Mouse (Mus musculus): ENCODE data around the gene Ccdc12. TPM values are rescaled to one million over a fixed set of nuclear protein-coding genes. Genes with fewer than 3 reads are reported as not detected.

The Ccdc12 gene
- total and polyA plus RNA-seq, 2 experiments from 2014 or later = 25.0 to 102 TPM

DNA sequence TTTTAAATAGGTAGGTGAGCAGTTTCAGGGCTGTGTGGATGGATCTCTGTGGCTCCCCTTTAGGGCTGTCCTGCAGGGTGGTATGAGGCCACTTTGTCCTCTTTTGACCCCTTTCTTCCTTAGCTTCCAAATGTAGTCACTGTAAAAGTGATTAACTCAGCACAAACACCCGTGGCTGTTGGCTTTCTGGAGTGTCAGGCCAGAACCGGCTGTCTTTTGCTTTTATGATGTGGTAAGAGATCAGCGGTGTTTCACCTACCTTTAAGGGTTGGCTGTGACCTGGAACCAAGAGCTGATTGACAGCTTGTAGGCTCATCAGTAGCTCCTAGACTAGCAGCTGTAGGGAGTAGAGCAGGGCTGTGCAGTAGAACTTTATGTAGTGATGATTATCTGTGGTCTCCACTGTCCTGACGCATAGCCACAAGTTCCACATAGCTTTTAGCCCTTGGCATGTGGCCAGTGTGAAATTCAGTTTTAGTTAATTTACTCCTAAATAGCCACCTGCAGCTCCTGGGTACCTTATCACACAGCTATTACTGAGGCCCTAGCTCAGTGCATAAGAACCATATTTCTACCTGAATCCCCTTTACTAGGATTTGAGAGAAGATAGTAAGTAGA is 11.0 kb downstream of the Ccdc12 start:
- Histone ChIP-seq H3K4me3 (ENCODE audit: low read depth, low read length) (no peak overlapping the region), H3K27ac (ENCODE audit: low read depth, low read length) (no peak overlapping the region), H3K4me1 (ENCODE audit: insufficient read depth, low read length) (no peaks in the 10 kb centered on the region), H3K9me3 (ENCODE audit: low read length) (no peaks in the 10 kb centered on the region), H3K4me2 (ENCODE audit: low read depth, low read length, poor library complexity, severe bottlenecking) (no peak overlapping the region), H3K36me3 (ENCODE audit: insufficient read depth, low read length) (no peaks in the 10 kb centered on the region), H3K9ac (replicated peaks; ENCODE audit: low read length, poor library complexity, severe bottlenecking) (no peak overlapping the region), H3K27me3 (ENCODE audit: insufficient read depth, low read length) (no peaks in the 10 kb centered on the region)
- no peak for DNase-seq (ENCODE audit: low spot score)
- no peak for ATAC-seq (ENCODE audit: low FRiP score)
- no peak for TF ChIP-seq CTCF (IDR thresholded peaks at IDR 0.05)
- WGBS = 80% methylated on average over 4 of the region's 4 CpGs

DNA sequence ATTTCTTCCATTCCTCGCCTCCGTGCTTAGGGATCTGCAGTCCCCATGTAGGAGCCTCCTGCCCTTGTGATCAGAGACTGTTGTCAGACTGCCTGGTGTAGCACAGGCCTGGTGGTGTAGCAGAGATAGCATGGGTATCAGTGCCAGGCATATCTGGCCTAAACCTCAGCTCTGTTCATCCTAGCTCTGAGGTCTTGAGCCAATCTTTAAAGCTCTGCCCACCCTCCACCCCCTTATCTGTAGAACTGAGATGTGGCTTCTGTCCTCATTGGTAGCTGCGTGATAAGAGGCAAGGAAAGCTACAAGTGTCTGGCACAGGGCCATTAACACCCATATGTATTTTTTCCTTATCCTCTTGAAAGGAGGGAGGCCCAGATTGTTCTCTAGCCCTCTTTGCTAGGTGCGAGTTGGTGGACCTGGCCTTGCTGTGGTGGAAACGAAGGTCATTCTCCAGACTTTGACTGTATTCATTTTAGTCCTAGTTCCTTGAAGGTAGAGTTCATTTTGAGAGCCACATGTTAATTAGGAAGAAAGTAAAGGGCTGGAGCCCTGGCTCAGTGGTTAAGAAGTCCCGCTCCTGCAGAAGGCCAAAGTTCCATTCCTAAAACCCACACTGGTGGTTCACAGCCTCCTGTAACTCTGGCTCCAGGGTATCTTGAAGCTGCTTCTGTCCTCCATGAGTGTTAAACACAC is 12.4 kb downstream of the Ccdc12 start:
- 94% methylated on average over 6 of the region's 6 CpGs for WGBS
- Histone ChIP-seq H3K4me2 (ENCODE audit: low read depth, low read length, poor library complexity, severe bottlenecking) (no peak overlapping the region), H3K4me1 (ENCODE audit: insufficient read depth, low read length) (no peaks in the 10 kb centered on the region), H3K9me3 (ENCODE audit: low read length) (no peaks in the 10 kb centered on the region), H3K9ac (replicated peaks; ENCODE audit: low read length, poor library complexity, severe bottlenecking) (no peak overlapping the region), H3K36me3 (ENCODE audit: insufficient read depth, low read length) (no peaks in the 10 kb centered on the region), H3K27me3 (ENCODE audit: insufficient read depth, low read length) (no peaks in the 10 kb centered on the region), H3K4me3 (ENCODE audit: low read depth, low read length) (no peak overlapping the region), H3K27ac (ENCODE audit: low read depth, low read length) (no peak overlapping the region)
- DNase-seq (ENCODE audit: low spot score) (no peak), ATAC-seq (ENCODE audit: low FRiP score) (no peak)
- TF ChIP-seq CTCF (IDR thresholded peaks at IDR 0.05) = no peak

DNA sequence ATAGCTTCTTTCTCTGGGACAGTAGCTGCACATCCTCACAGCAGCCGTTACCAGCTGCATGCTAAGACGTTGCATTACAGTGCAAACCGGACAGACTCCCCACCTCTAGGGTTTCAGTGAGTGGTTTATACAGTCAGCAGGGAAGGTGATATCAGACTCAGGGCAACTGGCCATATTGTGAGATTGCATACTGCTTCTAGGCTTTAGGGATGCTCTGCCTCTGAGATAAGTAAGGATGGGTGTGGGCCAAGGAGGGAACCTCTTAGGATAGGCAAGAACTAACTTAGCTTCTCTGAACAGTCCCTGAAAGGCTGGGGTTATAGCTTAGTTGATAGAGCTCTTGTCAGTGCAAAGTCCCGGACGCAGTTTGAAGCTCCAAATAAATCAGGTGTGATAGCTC is 13.5 kb downstream of the Ccdc12 start:
- ATAC-seq (ENCODE audit: low FRiP score) (no peak), DNase-seq (ENCODE audit: low spot score) (no peak)
- Histone ChIP-seq H3K9ac (replicated peaks; ENCODE audit: low read length, poor library complexity, severe bottlenecking) (no peak overlapping the region), H3K27ac (ENCODE audit: low read depth, low read length) (no peak overlapping the region), H3K36me3 (ENCODE audit: insufficient read depth, low read length) (no peaks in the 10 kb centered on the region), H3K4me2 (ENCODE audit: low read depth, low read length, poor library complexity, severe bottlenecking) (no peak overlapping the region), H3K4me1 (ENCODE audit: insufficient read depth, low read length) (no peaks in the 10 kb centered on the region), H3K9me3 (ENCODE audit: low read length) (no peaks in the 10 kb centered on the region), H3K4me3 (ENCODE audit: low read depth, low read length) (no peak overlapping the region), H3K27me3 (ENCODE audit: insufficient read depth, low read length) (no peaks in the 10 kb centered on the region)
- WGBS = 90% methylated on average over 5 of the region's 5 CpGs
- no peak for TF ChIP-seq CTCF (IDR thresholded peaks at IDR 0.05)

DNA sequence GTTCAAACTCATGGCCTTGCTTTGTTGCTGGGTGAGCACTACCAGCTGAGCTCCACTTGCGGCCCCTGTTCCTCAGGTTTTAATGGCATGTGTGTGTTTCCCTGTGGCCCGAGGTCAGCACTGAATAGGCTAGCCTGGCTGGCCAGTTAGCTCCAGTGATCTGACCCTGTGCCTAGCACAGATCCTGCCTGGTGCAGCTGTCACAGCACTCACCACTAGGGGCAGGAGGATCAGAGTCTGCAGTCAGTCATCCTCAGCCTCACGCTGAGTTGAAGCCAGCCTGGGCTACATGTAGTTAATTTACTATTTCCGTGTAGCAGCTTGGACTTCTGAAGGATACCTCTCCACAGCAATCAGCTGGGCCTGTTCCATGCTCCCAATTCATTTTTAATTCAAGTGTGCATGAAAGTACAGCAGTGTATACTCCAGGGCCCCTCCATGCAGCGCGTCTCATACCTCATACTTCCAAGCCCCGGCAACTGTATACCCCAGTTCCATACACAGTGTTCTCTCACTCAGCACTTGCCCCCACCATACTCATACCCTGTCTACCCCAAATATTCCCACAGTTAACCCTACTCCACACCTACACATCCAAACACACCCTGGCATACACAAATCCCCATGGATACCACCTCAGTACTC is 16.3 kb downstream of the Ccdc12 start:
- peak; percentile 17 for DNase-seq (ENCODE audit: low spot score)
- Histone ChIP-seq H3K4me3 (ENCODE audit: low read depth, low read length) (no peak overlapping the region), H3K9ac (replicated peaks; ENCODE audit: low read length, poor library complexity, severe bottlenecking) (no peak overlapping the region), H3K9me3 (ENCODE audit: low read length) (no peaks in the 10 kb centered on the region), H3K27ac (ENCODE audit: low read depth, low read length) (no peak overlapping the region), H3K27me3 (ENCODE audit: insufficient read depth, low read length) (no peaks in the 10 kb centered on the region), H3K4me1 (ENCODE audit: insufficient read depth, low read length) (no peaks in the 10 kb centered on the region), H3K36me3 (ENCODE audit: insufficient read depth, low read length) (no peaks in the 10 kb centered on the region), H3K4me2 (ENCODE audit: low read depth, low read length, poor library complexity, severe bottlenecking) (no peak overlapping the region)
- WGBS = 54% methylated on average over 7 of the region's 7 CpGs
- TF ChIP-seq CTCF (IDR thresholded peaks at IDR 0.05) = peak; percentile 66
- peak; percentile 34; the same call in 1 of the 2 replicates for ATAC-seq (ENCODE audit: low FRiP score)

DNA sequence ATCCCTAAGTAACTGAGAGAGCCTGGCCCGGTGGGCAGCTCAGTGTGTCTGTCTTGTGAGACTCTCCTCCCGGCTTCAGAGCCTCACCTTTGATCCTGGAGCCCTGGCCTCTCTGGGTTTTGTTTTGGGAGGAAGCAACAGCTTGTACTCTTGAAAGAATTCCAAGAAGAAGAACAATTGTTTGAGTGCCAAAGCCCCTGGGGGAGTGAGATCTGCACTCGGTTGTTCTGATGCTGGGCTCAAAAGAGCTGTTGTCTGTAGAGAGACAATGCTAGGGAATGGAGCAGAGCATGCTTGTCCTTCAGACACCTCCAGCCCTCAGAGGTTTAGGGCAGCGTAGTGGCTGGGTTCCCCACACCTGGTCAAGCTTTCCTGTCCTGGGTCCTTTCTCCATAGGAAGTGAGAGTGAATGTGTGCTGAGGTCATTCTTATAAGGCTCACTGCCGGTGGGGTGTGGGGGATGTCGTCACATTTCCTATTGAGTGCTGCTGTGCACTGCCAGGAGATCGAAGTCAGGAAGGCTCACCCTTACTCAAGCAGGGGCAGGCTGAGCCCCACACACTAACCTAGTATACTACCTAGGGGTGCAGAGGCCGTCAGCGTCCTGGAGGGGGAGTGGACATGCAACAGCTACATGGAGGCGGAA is 16.9 kb downstream of the Ccdc12 start:
- DNase-seq (ENCODE audit: low spot score) (peak; percentile 34), ATAC-seq (ENCODE audit: low FRiP score) (peak; percentile 27; the same call in 1 of the 2 replicates)
- no peak overlapping the region for H3K9ac ChIP-seq (replicated peaks; ENCODE audit: low read length, poor library complexity, severe bottlenecking)
- H3K27me3 ChIP-seq (ENCODE audit: insufficient read depth, low read length) = no peaks in the 10 kb centered on the region
- H3K4me2 ChIP-seq (ENCODE audit: low read depth, low read length, poor library complexity, severe bottlenecking) = no peak overlapping the region
- H3K36me3 ChIP-seq (ENCODE audit: insufficient read depth, low read length) = no peaks in the 10 kb centered on the region
- no peak overlapping the region for H3K4me3 ChIP-seq (ENCODE audit: low read depth, low read length)
- no peaks in the 10 kb centered on the region for H3K9me3 ChIP-seq (ENCODE audit: low read length)
- TF ChIP-seq CTCF (IDR thresholded peaks at IDR 0.05) = no peak
- H3K27ac ChIP-seq (ENCODE audit: low read depth, low read length) = no peak overlapping the region
- H3K4me1 ChIP-seq (ENCODE audit: insufficient read depth, low read length) = no peaks in the 10 kb centered on the region
- 58% methylated on average over 10 of the region's 10 CpGs for WGBS
